ENCODE assay signal across 14 mouse cellular contexts in genomic region chr7:141340023-141340422, GRCm38 (mm10). TPM values are rescaled to one million over a fixed set of nuclear protein-coding genes. Genes with fewer than 3 reads are reported as not detected.
DNase-seq lines count a peak whose midpoint lies in the region; ATAC-seq and TF ChIP-seq lines count a peak whose summit lies in the region.
"Had no signal": no experiment of that assay in that cellular context is flagged by ENCODE, and none has a peak within 500 bp of the region (broad histone marks: within the 10 kb centered on the region; RNA-seq: fewer than 3 reads in every experiment).

No protein-coding gene starts in this region.

- peak overlapping the region; percentile 31 for H3K9ac ChIP-seq in lung, embryonic 14.5 days
- no peak overlapping the region for H3K9ac ChIP-seq in embryonic facial prominence, embryonic 14.5 days (ENCODE audit: low read depth, low read length)
- H3K9ac ChIP-seq in stomach, embryonic 16.5 days (ENCODE audit: low read length) = peak overlapping the region; percentile 79
- no peak overlapping the region for H3K9ac ChIP-seq in forebrain, embryonic 12.5 days
- H3K9ac ChIP-seq: neural tube, embryonic 12.5 days had no signal

- H3K27me3 ChIP-seq in lung, embryonic 14.5 days (ENCODE audit: insufficient read depth, low read length) = no peaks in the 10 kb centered on the region; the same call in 1 of the 2 replicates
- H3K27me3 ChIP-seq in embryonic facial prominence, embryonic 14.5 days (replicated peaks; ENCODE audit: control insufficient read depth, insufficient read depth, low read length) = no peaks in the 10 kb centered on the region; the same call in 1 of the 2 replicates
- H3K27me3 ChIP-seq in stomach, embryonic 16.5 days (ENCODE audit: control insufficient read depth, insufficient read depth, low read length) = no peaks in the 10 kb centered on the region
- peaks cover 32% of the 10 kb centered on the region for H3K27me3 ChIP-seq in forebrain, embryonic 12.5 days

- 57% methylated on average over 7 of the region's 7 CpGs for WGBS in lung, embryonic 14.5 days
- 58% methylated on average over 7 of the region's 7 CpGs for WGBS in embryonic facial prominence, embryonic 14.5 days
- WGBS in stomach, embryonic 16.5 days = 51% methylated on average over 7 of the region's 7 CpGs
- WGBS in forebrain, embryonic 12.5 days = 78% methylated on average over 7 of the region's 7 CpGs

- 0 out of 2 replicates have a peak, but pooled peaks cover 6% of the 10 kb centered on the region for H3K36me3 ChIP-seq in lung, embryonic 14.5 days (ENCODE audit: insufficient read depth)
- peaks cover 7% of the 10 kb centered on the region; the same call in 1 of the 2 replicates for H3K36me3 ChIP-seq in embryonic facial prominence, embryonic 14.5 days (ENCODE audit: control insufficient read depth, insufficient read depth, low read length)
- no peaks in the 10 kb centered on the region for H3K36me3 ChIP-seq in stomach, embryonic 16.5 days (ENCODE audit: control insufficient read depth, insufficient read depth, low read length)
- H3K36me3 ChIP-seq in forebrain, embryonic 12.5 days (replicated peaks) = peaks cover 9% of the 10 kb centered on the region

- ATAC-seq in lung, embryonic 14.5 days (ENCODE audit: insufficient read depth) = no peak
- no peak for ATAC-seq in embryonic facial prominence, embryonic 14.5 days (ENCODE audit: low read depth)
- ATAC-seq in stomach, embryonic 16.5 days (ENCODE audit: insufficient read depth, low FRiP score) = peak; percentile 14; the same call in 1 of the 2 replicates
- ATAC-seq in forebrain, embryonic 12.5 days (ENCODE audit: low FRiP score) = no peak
- ATAC-seq in monocyte, adult 5-6 weeks (replicated peaks; ENCODE audit: insufficient number of reproducible peaks, low FRiP score, low TSS enrichment, poor library complexity, severe bottlenecking) = no peak

- H3K4me3 ChIP-seq in lung, embryonic 14.5 days (ENCODE audit: low read depth, low read length) = 0 out of 2 replicates have a peak overlapping the region, but pooled peaks have one; percentile 6
- H3K4me3 ChIP-seq in embryonic facial prominence, embryonic 14.5 days (ENCODE audit: low read depth, low read length) = no peak overlapping the region
- H3K4me3 ChIP-seq in stomach, embryonic 16.5 days (replicated peaks; ENCODE audit: low read length) = peak overlapping the region; percentile 51
- no peak overlapping the region for H3K4me3 ChIP-seq in forebrain, embryonic 12.5 days (replicated peaks)
- H3K4me3 ChIP-seq: neural tube, embryonic 12.5 days had no signal

- H3K27ac ChIP-seq in lung, embryonic 14.5 days (ENCODE audit: low read depth) = peak overlapping the region; percentile 71
- H3K27ac ChIP-seq in embryonic facial prominence, embryonic 14.5 days (replicated peaks; ENCODE audit: low read depth, low read length) = no peak overlapping the region
- peak overlapping the region; percentile 90 for H3K27ac ChIP-seq in stomach, embryonic 16.5 days (ENCODE audit: low read length)
- H3K27ac ChIP-seq in forebrain, embryonic 12.5 days = no peak overlapping the region
- H3K27ac ChIP-seq: neural tube, embryonic 12.5 days had no signal

- H3K9me3 ChIP-seq in lung, embryonic 14.5 days (ENCODE audit: low read depth, low read length) = no peaks in the 10 kb centered on the region
- no peaks in the 10 kb centered on the region for H3K9me3 ChIP-seq in embryonic facial prominence, embryonic 14.5 days (ENCODE audit: control insufficient read depth, low read length)
- H3K9me3 ChIP-seq in stomach, embryonic 16.5 days (replicated peaks; ENCODE audit: control insufficient read depth, low read length) = no peaks in the 10 kb centered on the region
- no peaks in the 10 kb centered on the region for H3K9me3 ChIP-seq in forebrain, embryonic 12.5 days
- H3K9me3 ChIP-seq: neural tube, embryonic 12.5 days had no signal

- H3K4me2 ChIP-seq in lung, embryonic 14.5 days = peak overlapping the region; percentile 56
- H3K4me2 ChIP-seq in embryonic facial prominence, embryonic 14.5 days (ENCODE audit: low read depth, low read length) = 0 out of 2 replicates have a peak overlapping the region, but pooled peaks have one; percentile 2
- H3K4me2 ChIP-seq in stomach, embryonic 16.5 days (ENCODE audit: low read depth, low read length) = peak overlapping the region; percentile 55
- H3K4me2 ChIP-seq in forebrain, embryonic 12.5 days = no peak overlapping the region

- no peak for TF ChIP-seq CTCF in lung, embryonic 14.5 days (IDR thresholded peaks at IDR 0.05; ENCODE audit: low read depth)

- DNase-seq in lung, embryonic 14.5 days = no peak
- no peak for DNase-seq in lung, postnatal 10 days
- DNase-seq in embryonic facial prominence, embryonic 14.5 days (ENCODE audit: low spot score) = no peak
- DNase-seq in kidney, postnatal 36 days = peak; percentile 75 to 77
- DNase-seq in cerebellum, postnatal 36 days = no peak
- DNase-seq: cerebellum, postnatal 14 days; heart, postnatal 14 days; thymus, adult 2 months had no signal

- no peaks in the 10 kb centered on the region; the same call in 1 of the 2 replicates for H3K4me1 ChIP-seq in lung, embryonic 14.5 days (ENCODE audit: insufficient read depth)
- peaks cover 6% of the 10 kb centered on the region; the same call in 1 of the 2 replicates for H3K4me1 ChIP-seq in embryonic facial prominence, embryonic 14.5 days (ENCODE audit: control insufficient read depth, insufficient read depth, low read length)
- H3K4me1 ChIP-seq in stomach, embryonic 16.5 days (ENCODE audit: control insufficient read depth, insufficient read depth, low read length) = peaks cover 24% of the 10 kb centered on the region
- H3K4me1 ChIP-seq in forebrain, embryonic 12.5 days = peaks cover 7% of the 10 kb centered on the region

RNA-seq across cellular contexts. Expression of gene Eps8l2, which starts 1.3 kb away (rescaled TPM):
- 20.0 and 22.4 TPM in 2 replicates for polyA plus RNA-seq in lung, embryonic 14.5 days (2014; fragmentation: Nextera tagmentation; extraction: Ambion mirVana)
- polyA plus RNA-seq in embryonic facial prominence, embryonic 14.5 days (2014; fragmentation: Nextera tagmentation; extraction: Ambion mirVana) = 12.0 and 13.6 TPM in 2 replicates
- polyA plus RNA-seq in stomach, embryonic 16.5 days (2015; fragmentation: Nextera tagmentation; extraction: Ambion mirVana) = 79.4 and 108 TPM in 2 replicates
- 1.2 and 1.7 TPM in 2 replicates for polyA plus RNA-seq in forebrain, embryonic 12.5 days (2016; fragmentation: Nextera tagmentation; extraction: Ambion mirVana)
- not detected in 3 replicates for total RNA-seq in monocyte, adult 5-6 weeks (2017)
- total RNA-seq: megakaryocyte, adult 5-6 weeks had no signal

RNA-seq across cellular contexts. Expression of gene Tmem80, which starts 12.5 kb away (rescaled TPM):
- 28.8 and 30.3 TPM in 2 replicates for polyA plus RNA-seq in lung, embryonic 14.5 days (2014; fragmentation: Nextera tagmentation; extraction: Ambion mirVana)
- 21.1 and 27.7 TPM in 2 replicates for polyA plus RNA-seq in embryonic facial prominence, embryonic 14.5 days (2014; fragmentation: Nextera tagmentation; extraction: Ambion mirVana)
- 35.9 and 36.5 TPM in 2 replicates for polyA plus RNA-seq in stomach, embryonic 16.5 days (2015; fragmentation: Nextera tagmentation; extraction: Ambion mirVana)
- 59.9 and 63.6 TPM in 2 replicates for polyA plus RNA-seq in forebrain, embryonic 12.5 days (2016; fragmentation: Nextera tagmentation; extraction: Ambion mirVana)
- total RNA-seq in monocyte, adult 5-6 weeks (2017) = 2.8 to 16.3 TPM (median 7.1 TPM) in 3 replicates

RNA-seq across cellular contexts. Expression of gene Deaf1, which starts 12.5 kb away (rescaled TPM):
- polyA plus RNA-seq in lung, embryonic 14.5 days (2014; fragmentation: Nextera tagmentation; extraction: Ambion mirVana) = 69.8 and 74.2 TPM in 2 replicates
- polyA plus RNA-seq in embryonic facial prominence, embryonic 14.5 days (2014; fragmentation: Nextera tagmentation; extraction: Ambion mirVana) = 72.7 and 82.7 TPM in 2 replicates
- polyA plus RNA-seq in stomach, embryonic 16.5 days (2015; fragmentation: Nextera tagmentation; extraction: Ambion mirVana) = 61.3 and 64.3 TPM in 2 replicates
- 74.0 and 78.4 TPM in 2 replicates for polyA plus RNA-seq in forebrain, embryonic 12.5 days (2016; fragmentation: Nextera tagmentation; extraction: Ambion mirVana)
- total RNA-seq in monocyte, adult 5-6 weeks (2017) = 10.2 to 21.2 TPM (median 16.0 TPM) in 3 replicates

RNA-seq across cellular contexts. Expression of gene Drd4, which starts 48.2 kb away (rescaled TPM):
- 1.0 and 1.4 TPM in 2 replicates for polyA plus RNA-seq in lung, embryonic 14.5 days (2014; fragmentation: Nextera tagmentation; extraction: Ambion mirVana)
- 0.81 and 1.3 TPM in 2 replicates for polyA plus RNA-seq in embryonic facial prominence, embryonic 14.5 days (2014; fragmentation: Nextera tagmentation; extraction: Ambion mirVana)
- 0.18 TPM in 1 of 2 replicates, not detected in the other for polyA plus RNA-seq in stomach, embryonic 16.5 days (2015; fragmentation: Nextera tagmentation; extraction: Ambion mirVana)
- polyA plus RNA-seq in forebrain, embryonic 12.5 days (2016; fragmentation: Nextera tagmentation; extraction: Ambion mirVana) = 0.38 and 0.60 TPM in 2 replicates
- total RNA-seq in monocyte, adult 5-6 weeks (2017) = not detected in 3 replicates
- total RNA-seq: CH12.LX; heart, postnatal 14 days; megakaryocyte, adult 5-6 weeks had no signal

RNA-seq across cellular contexts. Expression of gene Taldo1, which starts 52.0 kb away (rescaled TPM):
- 241 and 257 TPM in 2 replicates for polyA plus RNA-seq in lung, embryonic 14.5 days (2014; fragmentation: Nextera tagmentation; extraction: Ambion mirVana)
- polyA plus RNA-seq in embryonic facial prominence, embryonic 14.5 days (2014; fragmentation: Nextera tagmentation; extraction: Ambion mirVana) = 248 and 250 TPM in 2 replicates
- polyA plus RNA-seq in stomach, embryonic 16.5 days (2015; fragmentation: Nextera tagmentation; extraction: Ambion mirVana) = 399 and 400 TPM in 2 replicates
- 397 and 407 TPM in 2 replicates for polyA plus RNA-seq in forebrain, embryonic 12.5 days (2016; fragmentation: Nextera tagmentation; extraction: Ambion mirVana)
- total RNA-seq in monocyte, adult 5-6 weeks (2017) = 548 to 1,201 TPM (median 1,116 TPM) in 3 replicates

Comparison
In these comparisons a context has a peak if more than half of its experiments do, and no peak if none do; other contexts are left out.
1. DNase-seq: peak in kidney, postnatal 36 days (2 of 2); none in lung, embryonic 14.5 days (single experiment), lung, postnatal 10 days (single experiment), embryonic facial prominence, embryonic 14.5 days (single experiment) and cerebellum, postnatal 36 days (0 of 2).
2. H3K27ac ChIP-seq: peak in lung, embryonic 14.5 days (single experiment) and stomach, embryonic 16.5 days (single experiment); none in embryonic facial prominence, embryonic 14.5 days (single experiment) and forebrain, embryonic 12.5 days (single experiment).
3. H3K4me3 ChIP-seq: peak in lung, embryonic 14.5 days (single experiment) and stomach, embryonic 16.5 days (single experiment); none in embryonic facial prominence, embryonic 14.5 days (single experiment) and forebrain, embryonic 12.5 days (single experiment).
4. H3K9ac ChIP-seq: peak in lung, embryonic 14.5 days (single experiment) and stomach, embryonic 16.5 days (single experiment); none in embryonic facial prominence, embryonic 14.5 days (single experiment) and forebrain, embryonic 12.5 days (single experiment).